Mouse (Mus musculus) bone marrow macrophage, adult 2 months (primary cell): ENCODE data around the gene Pex16.

Experiments
- CTCF ChIP-seq: IDR thresholded peaks from 2 replicates; pipeline ENCODE4 v1.5.1; 2012; ENCODE audit warnings: low read depth, mild to moderate bottlenecking, low read length, moderate library complexity
- POLR2A ChIP-seq: IDR thresholded peaks from 2 replicates; pipeline ENCODE4 v1.6.1; 2012; ENCODE audit warnings: mild to moderate bottlenecking, low read depth, low read length, borderline replicate concordance

DNA sequence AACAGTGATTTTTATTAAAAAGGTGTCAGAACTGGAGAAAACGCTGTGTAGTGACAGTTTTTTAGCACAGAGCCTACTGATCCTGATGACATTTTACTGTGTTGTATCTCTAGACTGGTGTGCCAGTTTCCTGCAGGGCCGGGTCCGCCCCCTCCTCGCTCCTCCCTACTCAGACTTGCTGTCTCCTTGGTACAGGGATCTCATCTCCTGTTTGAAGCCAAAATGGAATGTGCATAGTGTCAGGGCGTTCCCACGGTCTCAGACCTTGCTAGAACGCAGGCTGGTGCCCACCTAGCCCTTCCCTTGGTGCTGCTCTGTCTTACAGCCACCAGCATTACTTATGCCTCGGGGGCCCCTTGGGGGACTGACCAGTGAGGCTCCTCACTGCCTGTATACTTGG, 12.7 kb upstream of the Pex16 start:
- TF ChIP-seq CTCF (no peak), POLR2A (no peak)
